Mouse (Mus musculus) mature B cell (primary cell): ENCODE measurements around the gene Hectd1.

Experiments used
- in situ Hi-C: fragments of 300-500 bp; cut with MboI; formaldehyde crosslinking; loops from 2 replicates; pipeline ENCODE4 v1.14.3; 2019

Gene Hectd1

GRCm38 (mm10) chr12:51705778-51706177 is 123.6 kb downstream of the Hectd1 start:
- in situ Hi-C loops = no loop called here

- in situ Hi-C loops = no loop called here
Measured at GRCm38 (mm10) chr12:51704572-51704971, 124.8 kb downstream of the Hectd1 start.

DNA sequence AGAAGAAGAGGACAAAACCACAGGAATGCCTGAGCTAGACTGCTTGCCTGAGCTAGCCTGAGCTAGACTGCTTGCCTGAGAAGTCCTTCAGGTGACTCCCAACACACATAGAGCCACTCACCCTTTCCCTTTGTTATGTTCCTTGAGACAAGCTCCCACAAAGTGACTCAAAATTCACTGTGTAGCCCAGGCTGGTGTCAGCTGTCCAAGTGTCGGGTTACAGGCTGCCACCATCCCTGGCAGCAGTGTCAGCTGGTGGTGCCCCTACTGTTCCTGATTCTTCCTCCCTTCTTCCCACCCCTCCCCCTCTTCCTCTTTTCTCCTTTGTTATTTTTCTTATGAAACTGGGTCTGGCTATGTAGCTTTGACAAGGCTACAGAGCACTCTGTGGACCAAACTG is 125.5 kb downstream of the Hectd1 start:
- in situ Hi-C loops = no loop called here

- in situ Hi-C loops = no loop called here
Measured at GRCm38 (mm10) chr12:51701723-51702122, 127.6 kb downstream of the Hectd1 start.

DNA sequence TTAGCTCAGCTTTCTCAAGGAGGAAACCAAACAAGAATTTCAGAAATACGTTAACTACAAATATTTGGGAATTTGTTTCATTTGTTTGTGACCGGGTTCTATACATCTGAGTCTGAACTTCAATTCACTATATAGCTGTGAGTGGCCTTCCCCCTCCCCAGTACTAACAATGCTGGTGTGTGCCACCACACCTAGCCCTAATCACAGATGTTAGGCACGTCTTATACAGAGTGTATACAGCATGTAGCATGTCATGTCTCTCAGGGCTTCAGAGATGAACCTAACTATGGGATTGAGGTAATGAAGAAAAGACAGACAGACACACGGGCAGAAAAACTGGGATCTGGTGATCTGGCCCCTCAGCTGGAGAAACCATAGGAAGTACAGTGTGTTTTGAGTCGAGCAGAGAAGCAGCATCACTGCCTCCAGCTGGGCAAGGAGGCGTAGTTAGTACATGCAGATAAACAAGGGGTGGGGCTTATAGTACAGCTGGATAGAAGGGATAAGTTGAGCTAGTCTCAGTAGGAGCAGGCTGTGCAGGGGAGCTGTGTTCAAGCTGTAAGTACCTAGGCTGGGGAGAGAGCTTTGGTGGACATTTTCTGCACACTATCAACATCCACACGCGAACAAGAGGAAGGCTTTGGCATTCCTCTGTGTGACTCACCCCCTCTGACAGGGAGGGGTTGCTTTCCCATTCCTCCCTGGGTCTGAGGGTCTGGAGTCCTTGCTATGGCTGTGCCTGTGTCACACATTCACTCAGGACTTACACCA is 129.5 kb downstream of the Hectd1 start:
- in situ Hi-C loops = no loop called here

- in situ Hi-C loops = no loop called here
Measured at GRCm38 (mm10) chr12:51696157-51696556, 133.2 kb downstream of the Hectd1 start.

GRCm38 (mm10) chr12:51694966-51695365 is 134.4 kb downstream of the Hectd1 start:
- in situ Hi-C loops = no loop called here

- in situ Hi-C loops = no loop called here
Measured at GRCm38 (mm10) chr12:51694096-51694495, 135.2 kb downstream of the Hectd1 start.
